Mouse (Mus musculus): Measurements from ENCODE around the gene Sema4d. TPM values are rescaled to one million over a fixed set of nuclear protein-coding genes. Genes with fewer than 3 reads are reported as not detected.

Gene Sema4d
- total and polyA plus RNA-seq, 3 experiments, result 52.2 to 67.6 (median 52.2) TPM

DNA sequence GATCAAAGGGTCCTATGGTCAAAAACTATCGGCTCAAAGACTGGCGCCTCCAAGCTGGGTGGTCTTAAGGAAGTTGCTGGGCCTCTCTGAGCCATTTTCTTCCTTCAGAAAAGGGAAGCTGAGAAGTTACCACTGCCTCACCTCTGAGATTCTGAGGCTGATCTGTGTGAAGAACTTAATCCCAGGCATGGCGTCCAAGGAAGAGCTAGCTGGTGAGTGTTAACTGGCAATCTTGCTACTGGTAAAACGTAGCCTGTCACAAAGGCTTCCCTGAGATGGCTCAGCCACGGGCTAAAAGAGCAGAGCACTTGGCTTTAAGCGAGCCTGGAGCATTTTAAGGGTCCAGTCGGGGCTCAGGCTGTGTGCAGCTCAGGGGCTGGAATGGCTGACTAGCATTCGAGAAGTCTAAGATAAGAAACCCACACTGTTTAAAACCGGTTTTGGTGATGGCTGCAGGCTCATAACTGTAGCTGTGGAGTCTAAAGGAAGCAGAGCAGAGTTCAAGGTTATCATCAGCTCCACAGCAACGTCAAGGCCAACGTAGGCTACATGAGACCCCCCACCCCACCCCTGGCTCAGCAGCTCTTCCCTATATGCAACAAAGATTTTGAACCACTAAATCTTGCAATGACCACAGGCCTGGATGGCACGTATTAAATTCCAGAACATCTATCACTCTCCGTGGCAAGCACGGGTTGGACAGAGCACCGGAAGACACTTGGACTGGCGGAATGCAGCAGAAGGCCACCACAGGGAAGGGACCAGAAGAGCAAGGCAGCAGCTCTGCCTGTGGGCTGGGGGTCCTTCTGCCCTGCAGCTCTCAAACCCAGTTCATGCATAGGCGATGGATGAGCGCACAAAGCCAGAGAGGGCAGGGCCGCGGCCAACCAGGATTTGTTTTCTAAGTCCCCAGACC lies 56.3 kb downstream of the Sema4d start:
- no peaks in the 10 kb centered on the region for H3K27me3 ChIP-seq (ENCODE audit: control insufficient read depth, insufficient read depth, low read length)
- TF ChIP-seq CTCF (IDR thresholded peaks at IDR 0.05), result no peak
- H3K4me1 ChIP-seq (ENCODE audit: control insufficient read depth, insufficient read depth, low read length), result no peaks in the 10 kb centered on the region; the same call in none of the 2 replicates
- intact Hi-C loops (cut with DNase I), result no loop called here
- WGBS, result 69% methylated on average over 20 of the region's 20 CpGs
- no peak overlapping the region for H3K9ac ChIP-seq (ENCODE audit: low read depth, low read length)
- DNase-seq, result no peak
- no peak overlapping the region for H3K27ac ChIP-seq
- H3K4me3 ChIP-seq, result no peak overlapping the region
- no peaks in the 10 kb centered on the region for H3K79me2 ChIP-seq (replicated peaks; ENCODE audit: control insufficient read depth, insufficient read depth, low read length)
- no peaks in the 10 kb centered on the region for H3K36me3 ChIP-seq (ENCODE audit: control insufficient read depth, insufficient read depth, low read length)

DNA sequence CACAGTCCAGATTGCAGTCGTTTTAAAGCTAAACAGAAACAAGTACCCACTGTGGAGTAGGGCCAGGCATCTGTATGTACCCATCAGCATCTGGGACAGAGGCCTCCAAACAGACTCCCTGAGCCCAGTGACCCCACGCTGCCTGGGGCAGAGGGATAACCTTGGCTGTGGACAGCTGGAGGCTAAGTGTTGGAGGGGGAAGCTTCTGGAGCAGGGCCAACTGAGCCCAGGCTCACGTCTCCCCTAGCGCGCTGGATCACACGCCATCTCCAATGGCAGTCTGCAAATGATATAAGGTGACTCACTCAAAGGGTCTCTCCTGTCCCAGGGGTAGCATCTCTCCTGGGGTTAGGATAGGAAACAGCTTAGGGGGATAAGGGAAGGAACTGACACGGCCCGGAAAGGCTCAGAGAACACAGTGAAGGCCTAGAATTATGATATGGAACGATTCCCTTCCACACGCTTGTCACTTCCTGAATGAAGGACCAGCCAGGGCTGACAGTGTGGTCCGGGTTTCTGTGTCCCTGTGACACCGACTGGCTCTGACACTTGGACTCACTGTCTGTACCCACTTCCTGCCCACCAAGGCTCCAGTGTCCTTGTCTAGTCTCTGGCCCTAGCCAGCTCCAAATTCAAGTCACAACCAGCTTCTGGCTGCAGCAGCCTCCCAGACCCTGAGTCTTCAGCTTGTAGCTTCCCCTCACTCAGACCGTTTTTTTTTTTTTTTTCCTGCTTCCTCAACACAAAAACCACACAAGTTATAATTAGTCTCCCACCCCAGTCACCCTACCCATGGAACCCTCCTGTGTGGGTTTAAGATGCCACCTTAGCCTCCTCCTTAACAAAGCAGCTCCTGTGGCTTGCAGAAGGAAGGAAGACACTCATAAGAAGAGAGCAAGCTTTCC lies 57.3 kb downstream of the Sema4d start:
- H3K79me2 ChIP-seq (replicated peaks; ENCODE audit: control insufficient read depth, insufficient read depth, low read length), result no peaks in the 10 kb centered on the region
- no peak overlapping the region for H3K9ac ChIP-seq (ENCODE audit: low read depth, low read length)
- TF ChIP-seq CTCF (IDR thresholded peaks at IDR 0.05), result no peak
- no peak for TF ChIP-seq EP300 (IDR thresholded peaks at IDR 0.05; ENCODE audit: insufficient read depth, low read depth, low read length)
- no peak overlapping the region for H3K4me3 ChIP-seq
- H3K4me1 ChIP-seq (ENCODE audit: control insufficient read depth, insufficient read depth, low read length), result no peaks in the 10 kb centered on the region; the same call in none of the 2 replicates
- H3K36me3 ChIP-seq (ENCODE audit: control insufficient read depth, insufficient read depth, low read length), result no peaks in the 10 kb centered on the region
- no peaks in the 10 kb centered on the region for H3K27me3 ChIP-seq (ENCODE audit: control insufficient read depth, insufficient read depth, low read length)
- whole genome bisulfite sequencing, result 24% methylated on average over 13 of the region's 13 CpGs
- no peak overlapping the region for H3K27ac ChIP-seq
- no peak for DNase-seq
- intact Hi-C loops (cut with DNase I), result no loop called here

DNA sequence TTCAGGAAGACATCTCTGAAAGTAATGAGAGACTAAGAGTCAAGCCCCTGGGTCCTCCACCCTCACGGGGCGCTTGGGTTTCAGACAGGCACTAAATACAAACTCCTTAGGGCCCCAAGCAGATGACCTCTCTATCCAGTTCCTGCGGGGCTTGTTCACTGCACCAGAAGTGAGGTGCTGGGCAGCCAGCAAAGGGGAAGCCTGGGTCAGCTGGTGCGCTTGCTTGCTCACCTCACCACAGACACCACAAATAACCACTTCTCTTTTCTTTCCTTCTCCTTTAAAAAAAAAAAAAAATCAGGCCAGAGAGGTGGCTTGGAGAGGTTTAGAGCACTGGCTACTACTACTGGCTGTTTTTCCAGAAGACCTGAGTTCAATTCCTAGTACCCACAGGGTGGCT lies 59.0 kb downstream of the Sema4d start:
- intact Hi-C loops (cut with DNase I), result no loop called here
- H3K27me3 ChIP-seq (ENCODE audit: control insufficient read depth, insufficient read depth, low read length), result no peaks in the 10 kb centered on the region
- H3K4me3 ChIP-seq, result no peak overlapping the region
- peak in 1 of 2 experiments; percentile 50 for DNase-seq
- H3K79me2 ChIP-seq (replicated peaks; ENCODE audit: control insufficient read depth, insufficient read depth, low read length), result no peaks in the 10 kb centered on the region
- H3K36me3 ChIP-seq (ENCODE audit: control insufficient read depth, insufficient read depth, low read length), result no peaks in the 10 kb centered on the region
- WGBS, result 87% methylated on average over 4 of the region's 4 CpGs
- H3K27ac ChIP-seq, result no peak overlapping the region
- TF ChIP-seq POLR2A (IDR thresholded peaks at IDR 0.05; ENCODE audit: insufficient read depth, low read depth, low read length), result no peak
- TF ChIP-seq EP300 (IDR thresholded peaks at IDR 0.05; ENCODE audit: insufficient read depth, low read depth, low read length), result no peak
- TF ChIP-seq CTCF (IDR thresholded peaks at IDR 0.05), result no peak
- peaks cover 3% of the 10 kb centered on the region for H3K4me1 ChIP-seq (ENCODE audit: control insufficient read depth, insufficient read depth, low read length)
- H3K9ac ChIP-seq (ENCODE audit: low read depth, low read length), result no peak overlapping the region

DNA sequence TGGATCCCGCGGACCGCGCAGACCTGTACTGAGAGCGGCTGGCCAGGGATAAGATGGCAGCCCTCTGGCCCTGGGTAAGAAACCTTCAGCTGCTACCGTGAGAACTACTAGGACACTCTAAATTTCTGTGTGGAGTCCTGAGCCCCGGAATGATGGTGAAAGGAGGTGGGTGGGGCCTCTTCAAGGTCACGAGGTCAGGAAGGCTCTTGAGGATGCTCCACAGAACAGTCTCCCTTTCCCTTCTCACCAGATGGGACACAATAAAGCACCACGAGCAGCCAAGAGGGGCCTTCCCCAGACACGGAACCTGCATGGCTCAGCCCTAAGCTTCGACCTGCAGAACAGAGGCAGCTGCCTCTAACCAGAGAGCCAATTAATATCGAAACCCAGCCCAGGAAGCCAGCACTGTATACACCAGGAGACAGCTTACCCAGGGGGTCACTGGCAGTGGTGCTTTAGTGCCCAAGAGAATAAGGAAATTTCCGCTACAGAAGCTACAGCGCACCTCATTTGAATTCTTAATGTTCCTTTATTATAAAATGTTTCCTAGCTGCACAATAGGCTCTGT lies 61.4 kb downstream of the Sema4d start:
- WGBS, result 83% methylated on average over 14 of the region's 14 CpGs
- Histone ChIP-seq H3K79me2 (replicated peaks; ENCODE audit: control insufficient read depth, insufficient read depth, low read length) (no peaks in the 10 kb centered on the region), H3K4me1 (ENCODE audit: control insufficient read depth, insufficient read depth, low read length) (peaks cover 3% of the 10 kb centered on the region), H3K36me3 (ENCODE audit: control insufficient read depth, insufficient read depth, low read length) (no peaks in the 10 kb centered on the region), H3K9ac (ENCODE audit: low read depth, low read length) (no peak overlapping the region), H3K4me3 (no peak overlapping the region), H3K27me3 (ENCODE audit: control insufficient read depth, insufficient read depth, low read length) (no peaks in the 10 kb centered on the region), H3K27ac (no peak overlapping the region)
- TF ChIP-seq POLR2A (IDR thresholded peaks at IDR 0.05; ENCODE audit: insufficient read depth, low read depth, low read length) (no peak), CTCF (IDR thresholded peaks at IDR 0.05) (no peak), EP300 (IDR thresholded peaks at IDR 0.05; ENCODE audit: insufficient read depth, low read depth, low read length) (no peak)
- intact Hi-C loops (cut with DNase I), result no loop called here
- DNase-seq, result no peak

DNA sequence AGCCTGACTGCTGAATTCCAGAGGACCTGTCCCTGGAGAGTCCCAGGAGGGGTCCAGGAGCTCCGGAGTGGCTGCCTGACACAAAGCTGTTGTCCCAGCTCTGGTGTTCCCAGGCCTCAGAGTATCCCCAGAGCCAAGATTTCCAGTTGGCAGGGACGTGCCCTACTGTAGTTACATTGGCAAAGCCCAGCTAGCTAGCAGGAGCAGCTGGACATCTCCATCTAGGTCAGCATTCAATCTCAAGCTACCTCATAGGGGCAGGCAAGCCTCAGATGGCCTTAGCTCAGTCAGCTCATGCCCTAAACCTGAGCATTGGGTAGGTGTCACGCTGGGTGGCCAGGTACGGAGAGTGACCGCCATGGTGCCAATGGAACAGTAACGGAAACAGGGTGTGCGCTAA lies 62.1 kb downstream of the Sema4d start:
- Histone ChIP-seq H3K4me1 (ENCODE audit: control insufficient read depth, insufficient read depth, low read length) (peaks cover 3% of the 10 kb centered on the region), H3K36me3 (ENCODE audit: control insufficient read depth, insufficient read depth, low read length) (no peaks in the 10 kb centered on the region), H3K4me3 (no peak overlapping the region), H3K9ac (ENCODE audit: low read depth, low read length) (no peak overlapping the region), H3K27ac (no peak overlapping the region), H3K79me2 (replicated peaks; ENCODE audit: control insufficient read depth, insufficient read depth, low read length) (no peaks in the 10 kb centered on the region), H3K27me3 (ENCODE audit: control insufficient read depth, insufficient read depth, low read length) (no peaks in the 10 kb centered on the region)
- intact Hi-C loops (cut with DNase I), result no loop called here
- peak in 1 of 2 experiments; percentile 37 for DNase-seq
- WGBS, result 77% methylated on average over 7 of the region's 7 CpGs
- TF ChIP-seq EP300 (IDR thresholded peaks at IDR 0.05; ENCODE audit: insufficient read depth, low read depth, low read length), result no peak
- TF ChIP-seq POLR2A (IDR thresholded peaks at IDR 0.05; ENCODE audit: insufficient read depth, low read depth, low read length), result no peak
- no peak for TF ChIP-seq CTCF (IDR thresholded peaks at IDR 0.05)

Measured in heart, adult 2 months (tissue).